Mouse (Mus musculus) urinary bladder, postnatal 25 days (tissue): ENCODE data around the gene Kdm4a.
A peak's percentile ranks its signal among the peaks of the same experiment; 100 is the strongest.

Source experiments
- DNase-seq: peaks from one replicate; pipeline ENCODE4 v3.0.0; 2022; ENCODE audit warnings: low spot score

Gene Kdm4a

GRCm38 (mm10) chr4:118115132-118115531, 64.7 kb downstream of the Kdm4a start:
- DNase-seq: no peak

DNA sequence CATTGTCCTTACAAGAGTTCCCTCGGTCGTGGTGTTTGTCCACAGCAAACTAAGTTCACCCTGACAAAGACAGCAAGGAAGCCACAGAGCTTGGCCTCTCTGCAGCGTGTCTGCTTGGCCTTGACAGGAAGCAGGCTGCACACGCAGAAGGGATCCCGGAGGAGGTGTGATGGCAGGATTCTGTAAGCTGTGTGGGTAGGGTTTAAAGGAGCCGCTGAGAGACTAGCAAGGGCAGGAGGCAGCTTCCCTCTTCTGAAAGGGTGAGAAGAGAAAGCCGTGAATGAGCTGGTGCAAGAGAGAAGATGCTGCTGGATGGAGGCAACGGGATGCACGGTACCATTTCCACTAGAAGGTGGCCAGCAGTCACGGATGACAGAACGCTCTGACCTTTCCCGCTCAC, 67.2 kb downstream of the Kdm4a start:
- DNase-seq: no peak

- DNase-seq: no peak
These were observed 70.2 kb downstream of the Kdm4a start for GRCm38 (mm10) chr4:118109649-118110048.

DNA sequence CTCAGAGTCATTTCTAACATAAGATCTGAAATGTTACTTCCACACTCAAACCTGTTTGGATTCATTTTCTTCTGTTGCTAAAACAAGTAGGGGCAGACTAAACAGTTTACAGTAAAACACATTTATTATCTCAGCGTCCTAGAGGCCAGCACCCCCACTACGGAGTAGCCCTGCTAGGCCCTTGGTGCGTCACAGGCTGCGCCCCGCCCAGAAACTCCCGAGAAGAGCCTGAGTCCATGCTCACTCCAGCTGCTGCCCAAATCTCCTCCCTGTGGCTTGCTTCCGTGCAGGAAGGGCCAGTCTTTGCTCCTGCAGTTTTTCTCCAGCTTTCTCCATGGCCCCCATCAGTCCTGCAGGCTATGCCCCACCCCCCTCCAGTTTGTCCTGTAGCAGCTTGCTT, 71.1 kb downstream of the Kdm4a start:
- DNase-seq: peak; percentile 36

- no peak for DNase-seq
These were observed 74.4 kb downstream of the Kdm4a start for GRCm38 (mm10) chr4:118105256-118106053.

DNA sequence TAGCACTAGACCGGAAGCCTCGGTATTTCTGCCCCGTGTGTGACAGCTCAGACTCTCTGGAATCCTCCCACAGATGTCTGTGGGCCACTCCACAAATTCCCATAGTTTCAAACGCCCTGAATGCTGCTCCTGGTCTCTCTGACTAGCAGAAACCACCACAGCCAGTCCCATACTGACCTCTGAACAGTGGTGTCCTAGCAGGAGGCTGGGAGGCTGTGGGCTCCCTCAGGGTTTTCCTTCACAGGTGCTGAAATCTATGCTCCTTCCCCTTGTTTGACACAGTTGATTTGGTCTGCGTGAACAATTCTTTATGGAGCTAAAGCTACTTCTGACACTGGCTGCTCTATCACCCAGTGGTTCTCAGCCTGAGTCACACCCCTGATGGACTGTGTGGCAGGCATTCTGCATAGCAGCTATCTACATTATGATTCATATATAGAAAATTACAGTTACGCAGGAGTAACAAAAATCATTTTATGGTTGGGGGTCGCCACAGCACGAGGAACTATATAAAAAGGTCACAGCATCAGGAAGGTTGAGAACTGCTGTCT, 76.5 kb downstream of the Kdm4a start:
- no peak for DNase-seq

DNA sequence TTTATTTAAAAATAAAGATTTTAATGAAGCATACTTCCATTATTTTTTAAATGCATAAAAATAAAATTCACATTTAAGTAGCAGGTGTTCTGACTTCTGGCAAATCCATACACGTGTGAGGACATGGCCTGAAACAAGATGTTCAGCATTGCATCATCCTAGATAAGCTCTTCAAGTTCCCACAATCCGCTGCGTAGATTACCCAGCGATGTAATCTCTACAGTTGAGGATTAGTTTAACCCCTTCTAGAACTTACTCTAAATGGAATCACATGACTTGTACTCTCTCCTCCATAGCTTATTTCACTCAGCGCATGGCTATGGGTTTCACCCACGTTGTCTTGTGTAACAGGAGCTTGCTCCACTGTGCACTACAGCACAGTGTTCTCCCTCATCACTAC, 78.3 kb downstream of the Kdm4a start:
- no peak for DNase-seq

DNA sequence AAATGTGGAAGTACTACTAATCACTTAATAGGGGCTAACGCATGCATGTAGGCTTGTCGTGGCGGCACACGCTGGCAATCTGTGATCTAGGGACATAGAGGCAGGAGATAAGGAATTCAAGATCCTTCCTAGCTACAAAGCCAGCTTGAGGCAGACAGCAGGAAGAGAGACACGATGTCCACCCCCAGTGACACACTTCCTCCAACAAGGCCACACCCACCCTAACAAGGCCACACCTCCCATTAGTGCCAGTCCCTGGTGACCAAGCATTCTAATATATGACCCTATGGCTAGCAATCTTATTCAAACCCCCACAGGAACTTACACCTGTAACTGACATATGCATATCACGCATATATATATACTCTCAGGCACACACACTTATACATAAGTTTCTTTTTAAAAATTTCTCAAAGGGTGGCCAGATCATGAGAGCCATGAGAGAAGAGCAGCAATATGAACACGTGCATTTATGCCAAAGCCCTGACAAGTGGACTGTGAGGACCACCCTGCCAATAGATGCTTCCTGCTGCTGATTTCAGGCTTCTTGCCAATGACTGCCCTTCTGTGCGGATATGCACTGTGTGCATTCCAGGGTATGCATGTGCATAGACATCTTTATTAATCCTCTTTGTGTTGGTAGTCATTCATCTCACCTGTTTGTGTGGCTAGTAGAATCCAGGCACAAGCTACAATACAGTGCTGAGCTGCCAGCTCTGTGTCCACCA, 80.0 kb downstream of the Kdm4a start:
- no peak for DNase-seq

GRCm38 (mm10) chr4:118098571-118098970, 81.3 kb downstream of the Kdm4a start:
- no peak for DNase-seq

DNA sequence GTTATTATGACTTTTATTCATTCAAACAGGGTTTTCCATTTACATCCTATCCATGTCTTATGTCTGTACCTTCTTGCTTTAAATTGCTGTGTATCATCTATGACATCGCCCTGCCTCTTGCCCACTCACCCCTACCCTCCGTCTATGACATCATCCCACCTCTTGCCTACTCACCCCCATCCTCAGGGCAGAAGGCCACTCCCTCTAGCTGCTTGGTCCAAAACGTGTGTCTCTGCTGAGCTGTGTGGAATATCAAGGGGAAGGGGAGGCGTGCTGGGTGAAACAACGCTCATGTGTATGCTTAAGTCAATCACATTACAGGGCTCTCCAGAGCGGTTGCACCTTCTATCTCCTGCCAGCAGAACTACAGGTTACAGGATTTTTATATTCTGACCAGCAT, 83.8 kb downstream of the Kdm4a start:
- no peak for DNase-seq

DNA sequence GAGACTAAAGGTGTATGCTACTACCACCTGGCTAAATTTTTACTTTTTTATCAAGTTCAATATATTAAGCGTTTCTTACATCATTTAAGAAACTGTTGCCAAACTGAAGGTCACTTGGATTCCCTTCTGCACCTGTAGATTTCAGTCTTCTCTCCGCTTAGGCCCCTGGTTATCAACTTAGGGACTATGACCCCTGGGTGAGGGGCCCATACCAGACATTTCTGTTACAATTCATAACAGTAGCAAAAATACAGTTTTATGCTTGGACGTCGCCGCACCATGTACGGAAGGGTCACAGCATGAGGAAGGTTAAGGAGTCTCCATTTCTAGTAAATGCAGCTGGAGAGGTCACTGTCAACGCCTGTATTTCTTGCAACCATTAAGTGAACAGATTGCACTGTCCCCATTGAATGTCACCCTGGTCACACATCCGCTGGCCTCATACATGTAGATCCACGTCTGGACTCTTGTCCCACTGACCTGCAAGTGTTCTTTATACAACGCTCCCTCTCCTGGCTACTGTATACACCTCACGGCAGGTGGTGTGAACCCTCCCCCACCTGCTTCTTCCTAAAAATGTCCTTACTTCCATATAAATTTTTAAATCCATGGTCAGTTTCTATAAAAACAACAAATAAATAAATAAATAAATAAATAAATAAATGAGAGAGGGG, 86.9 kb downstream of the Kdm4a start:
- DNase-seq: no peak

- DNase-seq: no peak
These were observed 89.4 kb downstream of the Kdm4a start for GRCm38 (mm10) chr4:118090449-118090848.

GRCm38 (mm10) chr4:118089939-118090338, 89.9 kb downstream of the Kdm4a start:
- DNase-seq: peak; percentile 38

GRCm38 (mm10) chr4:118088771-118089170, 91.1 kb downstream of the Kdm4a start:
- no peak for DNase-seq
